Mouse (Mus musculus): ENCODE data around the gene Trnp1.

DNA sequence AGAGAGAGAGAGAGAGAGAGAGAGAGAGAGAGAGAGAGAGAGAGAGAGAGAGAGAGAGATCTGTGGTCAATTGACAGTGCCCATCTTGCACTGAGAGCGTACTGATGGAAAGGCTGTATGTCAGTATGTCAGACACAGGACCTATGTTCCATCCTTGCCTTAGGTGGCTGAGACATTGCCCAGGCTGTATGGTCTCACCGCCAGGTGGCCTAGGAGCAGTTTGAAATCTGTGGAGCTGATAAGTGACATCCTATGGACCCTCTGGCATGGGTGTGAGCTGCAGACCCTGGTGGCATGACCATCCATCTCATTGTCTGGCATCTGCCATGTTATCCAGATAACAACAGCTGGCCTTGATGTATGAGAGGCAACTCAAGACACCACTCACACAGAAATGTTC lies 24.5 kb downstream of the Trnp1 start:
- peak; percentile 56 for TF ChIP-seq CTCF (IDR thresholded peaks at IDR 0.05; ENCODE audit: low read depth)
- no peak for TF ChIP-seq EP300 (optimal IDR thresholded peaks at IDR 0.05)

Data from stomach, postnatal 0 days (tissue).